Mouse (Mus musculus): ENCODE results near the gene Esrrg.

Gene Esrrg

GRCm38 (mm10) chr1:187920156-187920777 lies 311.7 kb downstream of the Esrrg start:
- no peak for DNase-seq

GRCm38 (mm10) chr1:187931146-187931545 lies 322.6 kb downstream of the Esrrg start:
- DNase-seq = no peak

DNA sequence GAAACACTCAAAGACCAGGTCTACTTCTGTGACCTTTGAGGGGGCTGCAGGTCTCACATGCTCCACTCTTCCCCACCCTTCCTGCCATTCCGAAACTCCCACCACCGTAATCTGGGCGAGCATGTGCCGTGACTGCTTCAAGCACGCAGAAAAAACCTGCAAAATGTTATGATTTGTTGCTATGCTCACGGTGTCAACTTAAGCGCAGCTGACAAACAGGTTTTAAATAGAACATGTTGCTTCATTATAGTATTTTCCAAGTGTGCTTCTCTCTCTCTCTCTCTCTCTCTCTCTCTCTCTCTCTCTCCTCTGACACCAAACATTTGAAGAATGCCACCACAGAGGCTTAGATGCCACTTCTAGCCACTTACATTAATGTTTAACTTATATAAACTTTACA lies 330.1 kb downstream of the Esrrg start:
- DNase-seq = no peak

GRCm38 (mm10) chr1:187939078-187939477 lies 330.5 kb downstream of the Esrrg start:
- DNase-seq = no peak

DNA sequence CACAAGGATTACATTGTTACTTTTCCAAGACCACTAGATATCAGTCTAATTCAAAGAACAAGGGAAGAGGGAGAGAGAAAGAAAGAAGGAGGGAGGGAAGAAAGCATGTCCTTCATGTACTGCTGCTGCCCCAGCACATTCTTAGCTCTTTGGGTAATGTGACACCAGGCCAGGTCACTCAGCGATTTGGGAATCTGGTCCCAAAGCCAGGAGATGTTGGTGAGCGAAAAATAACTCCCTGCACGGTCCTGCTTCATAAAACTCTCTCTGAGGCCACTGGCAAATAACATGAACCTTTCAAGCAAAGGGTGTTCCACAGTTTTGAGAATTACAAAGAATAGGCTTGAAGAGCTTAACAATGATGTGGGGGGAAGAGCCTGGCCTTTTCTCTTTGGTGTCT lies 342.9 kb downstream of the Esrrg start:
- DNase-seq = no peak

GRCm38 (mm10) chr1:187956702-187957101 lies 348.1 kb downstream of the Esrrg start:
- DNase-seq = no peak

DNA sequence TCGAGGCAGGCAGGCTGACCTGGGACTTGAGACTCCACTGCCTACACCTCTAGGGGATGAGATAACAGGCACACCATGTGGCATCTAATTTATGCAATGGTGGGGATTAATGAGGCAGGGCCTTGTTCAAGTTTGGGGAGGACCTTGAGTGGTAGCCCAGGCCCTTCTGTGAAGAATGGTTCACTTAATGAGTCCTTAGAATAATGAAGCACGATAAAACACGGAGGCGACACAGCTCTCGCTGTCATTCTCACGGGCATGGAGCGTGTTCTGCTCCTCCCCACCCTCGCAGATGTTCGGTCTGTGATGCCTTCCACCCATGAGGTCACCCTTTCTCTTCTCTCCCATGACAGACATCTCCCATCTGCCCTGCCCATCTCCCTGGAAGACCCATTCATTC lies 350.6 kb downstream of the Esrrg start:
- no peak for DNase-seq

GRCm38 (mm10) chr1:187961452-187961851 lies 352.9 kb downstream of the Esrrg start:
- DNase-seq = no peak

GRCm38 (mm10) chr1:187964829-187965760 lies 356.5 kb downstream of the Esrrg start:
- DNase-seq = no peak

GRCm38 (mm10) chr1:187965921-187966320 lies 357.3 kb downstream of the Esrrg start:
- no peak for DNase-seq

DNA sequence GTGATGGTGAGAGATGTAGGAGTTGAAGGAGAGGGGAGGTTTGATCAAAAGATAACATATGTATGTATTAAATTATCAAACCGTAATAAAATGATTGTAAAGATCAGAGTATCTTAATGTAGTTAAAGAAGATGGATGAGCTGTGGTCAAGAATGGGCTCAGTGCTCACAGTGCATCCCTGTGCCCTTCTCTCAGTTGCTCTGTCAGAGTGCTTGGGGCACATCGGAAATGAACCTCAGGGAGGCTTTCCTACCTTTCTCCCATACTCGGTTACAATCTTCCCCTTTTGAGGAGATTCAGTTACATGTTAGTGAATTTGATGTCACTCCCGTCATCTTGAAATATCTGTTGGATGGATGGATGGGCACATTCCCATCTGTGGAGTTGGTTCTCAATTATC lies 359.8 kb downstream of the Esrrg start:
- no peak for DNase-seq

DNA sequence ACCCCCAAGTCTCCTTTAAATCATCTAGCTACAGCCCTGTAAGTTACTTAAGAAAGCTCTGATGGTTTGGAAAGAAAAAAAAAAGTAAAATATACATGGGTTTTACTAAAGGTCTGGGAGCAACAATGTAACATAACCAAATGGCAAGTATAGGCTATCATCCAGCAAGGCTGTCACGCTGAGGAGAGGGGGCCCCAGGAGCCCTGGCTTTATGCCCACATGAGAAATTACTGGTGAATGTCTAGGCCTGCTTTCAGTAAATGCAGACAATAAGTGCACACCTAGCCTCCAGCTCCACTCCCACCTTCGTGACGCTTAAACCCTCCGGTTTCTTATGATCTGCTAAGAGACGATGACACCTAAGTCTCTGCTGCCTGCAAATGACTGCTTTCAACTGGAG lies 360.9 kb downstream of the Esrrg start:
- DNase-seq = no peak

- DNase-seq = peak; percentile 53
These were observed 365.8 kb downstream of the Esrrg start for GRCm38 (mm10) chr1:187974396-187974795.

DNA sequence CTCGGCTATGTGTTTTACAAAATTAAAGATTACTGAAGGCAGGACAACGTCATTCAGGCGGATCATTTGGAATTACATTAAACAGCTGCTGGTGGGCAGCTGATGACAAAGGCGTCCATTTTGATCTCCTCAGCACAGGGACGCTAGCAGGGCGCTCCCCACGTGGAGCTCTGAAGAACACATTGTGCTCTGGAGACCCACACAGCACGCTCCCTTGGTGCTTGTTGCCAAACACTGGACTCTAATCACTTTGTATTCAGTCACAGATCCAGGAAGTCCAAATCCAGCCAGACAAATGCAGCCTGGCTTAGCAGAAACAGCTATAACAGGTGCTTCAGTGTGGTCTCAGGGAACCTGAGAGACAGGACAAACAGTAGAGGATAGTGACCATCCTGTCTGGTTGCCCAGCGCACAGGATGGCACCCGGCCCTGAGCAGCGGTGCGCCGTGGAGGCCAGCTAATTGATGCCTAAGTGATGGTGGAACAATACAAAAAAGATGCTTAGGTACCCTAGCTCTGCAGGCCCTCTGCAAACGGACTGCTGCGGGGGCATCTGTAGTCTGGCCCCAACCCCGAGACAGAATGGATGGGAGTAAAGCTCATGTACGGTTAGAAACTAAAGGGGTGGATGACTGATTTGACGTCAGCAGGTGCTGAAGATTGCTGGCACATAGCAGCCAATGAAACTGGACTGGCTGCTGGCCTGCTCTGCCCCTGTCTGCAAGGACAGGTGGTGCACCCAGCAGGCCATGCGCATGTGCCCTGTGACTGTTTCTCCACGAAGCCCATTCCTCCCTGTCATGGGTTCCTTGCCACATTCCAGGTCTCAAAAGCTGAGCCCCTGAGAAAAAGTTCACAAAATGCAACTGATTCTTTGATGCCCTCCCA lies 367.1 kb downstream of the Esrrg start:
- no peak for DNase-seq

DNA sequence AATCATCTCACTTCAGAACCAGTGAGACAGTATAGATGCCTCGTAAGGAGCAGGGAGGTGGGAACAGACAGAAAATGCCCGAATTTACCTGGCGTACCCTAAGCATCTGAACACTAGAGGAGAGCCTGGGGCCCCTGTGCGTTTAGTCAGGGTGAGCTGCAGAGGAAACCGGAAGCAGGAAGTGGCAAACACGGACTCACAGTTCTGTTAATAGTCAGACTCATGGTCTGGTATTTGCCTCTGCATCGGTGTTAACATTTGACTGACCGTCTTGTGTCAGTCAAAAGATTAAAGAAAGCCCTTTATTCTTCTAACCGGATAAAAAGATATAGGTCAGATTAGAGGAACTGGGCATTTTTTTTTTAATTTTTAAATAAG lies 367.8 kb downstream of the Esrrg start:
- no peak for DNase-seq

DNA sequence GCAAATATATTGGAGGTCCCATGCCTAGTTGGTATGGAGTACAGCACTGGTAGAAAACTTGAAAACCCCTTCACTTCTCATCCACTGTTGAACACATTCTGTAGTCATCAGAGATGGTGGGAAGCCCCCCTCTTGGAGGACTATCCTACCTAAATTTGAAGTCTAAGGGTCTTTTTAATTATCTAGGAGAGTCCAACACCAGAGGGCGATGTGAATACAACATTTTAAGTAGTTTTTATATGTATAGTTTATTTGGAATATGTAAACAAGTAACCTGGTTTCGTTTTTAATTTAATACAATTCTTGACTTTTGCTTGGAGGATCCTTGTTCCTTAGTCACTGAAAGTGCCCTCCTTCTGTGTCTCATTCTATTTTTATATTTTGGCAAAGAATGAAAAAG lies 372.4 kb downstream of the Esrrg start:
- DNase-seq = no peak

DNA sequence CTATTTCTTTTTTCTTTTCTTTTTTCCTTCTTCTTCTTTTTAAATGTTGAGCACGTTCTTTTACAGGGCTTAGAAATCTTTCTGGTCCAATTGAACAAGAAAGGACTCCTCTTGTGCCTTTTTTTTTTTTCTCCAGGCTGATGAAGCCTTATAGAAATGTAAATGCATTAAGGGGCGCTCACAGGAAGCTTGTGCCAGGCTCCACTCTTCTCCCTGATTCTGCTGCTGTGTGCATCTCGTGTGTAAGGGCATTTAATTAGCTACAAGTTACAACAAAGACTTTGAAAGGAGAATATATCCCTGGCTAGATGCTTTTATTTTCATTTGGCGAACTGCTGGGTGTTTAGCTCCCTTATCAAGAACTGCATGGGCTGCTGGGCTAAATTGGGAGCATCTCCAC lies 374.6 kb downstream of the Esrrg start:
- DNase-seq = no peak

GRCm38 (mm10) chr1:187990161-187990560 lies 381.6 kb downstream of the Esrrg start:
- no peak for DNase-seq

- peak; percentile 43 for DNase-seq
These were observed 389.2 kb downstream of the Esrrg start for GRCm38 (mm10) chr1:187997584-187998338.

DNA sequence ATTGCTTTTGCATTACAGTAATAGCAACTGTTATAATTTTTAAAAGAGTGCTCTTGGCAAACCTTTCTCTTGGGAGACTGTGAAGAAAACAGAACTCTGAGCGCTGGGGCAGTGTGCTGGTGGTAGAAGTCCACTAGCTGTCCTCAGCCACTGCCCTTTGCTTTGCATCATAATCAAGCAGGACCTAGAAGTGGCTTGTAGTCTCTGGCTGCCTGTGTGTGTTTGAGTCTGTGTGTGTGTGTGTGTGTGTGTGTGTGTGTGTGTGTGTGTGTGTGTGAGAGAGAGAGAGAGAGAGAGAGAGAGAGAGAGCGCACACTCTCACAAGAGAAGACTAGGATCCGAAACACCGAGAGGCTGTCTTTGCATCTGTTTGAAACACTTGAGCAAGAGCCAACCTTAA lies 390.5 kb downstream of the Esrrg start:
- no peak for DNase-seq

- no peak for DNase-seq
These were observed 391.6 kb downstream of the Esrrg start for GRCm38 (mm10) chr1:188000189-188000588.

DNA sequence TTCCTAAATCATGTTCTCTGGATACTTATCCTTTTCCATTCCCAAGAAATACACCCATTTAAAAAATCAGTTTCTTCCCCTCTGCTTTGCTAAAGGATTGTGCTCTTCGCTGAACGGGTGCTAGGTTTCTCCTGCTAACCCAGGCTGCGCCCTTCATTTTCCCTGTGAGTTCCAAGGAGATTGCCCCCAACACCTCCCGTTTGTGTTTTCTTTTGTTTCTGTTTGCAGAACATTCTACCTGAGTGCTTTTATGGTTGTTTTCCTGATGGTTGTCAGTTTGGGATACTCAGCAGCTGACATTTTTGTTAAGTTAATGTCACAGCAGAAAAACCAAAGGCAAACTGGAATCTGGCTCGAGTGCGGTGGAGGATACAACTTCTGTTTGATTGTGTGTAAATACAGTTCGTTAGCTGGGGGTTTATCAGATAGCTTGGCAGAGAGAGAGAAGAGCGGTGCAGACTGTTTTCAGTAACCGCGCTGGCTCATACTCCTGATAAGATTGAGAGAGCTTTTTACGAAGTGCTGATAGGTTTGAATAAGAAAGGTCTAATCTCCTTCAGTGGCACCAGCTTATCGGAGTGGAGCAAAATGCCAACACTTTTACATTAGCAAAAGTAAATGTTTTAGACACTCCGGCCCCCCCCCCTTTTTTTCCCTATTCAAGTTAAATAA lies 398.4 kb downstream of the Esrrg start:
- no peak for DNase-seq
